In the genomic region with DNA sequence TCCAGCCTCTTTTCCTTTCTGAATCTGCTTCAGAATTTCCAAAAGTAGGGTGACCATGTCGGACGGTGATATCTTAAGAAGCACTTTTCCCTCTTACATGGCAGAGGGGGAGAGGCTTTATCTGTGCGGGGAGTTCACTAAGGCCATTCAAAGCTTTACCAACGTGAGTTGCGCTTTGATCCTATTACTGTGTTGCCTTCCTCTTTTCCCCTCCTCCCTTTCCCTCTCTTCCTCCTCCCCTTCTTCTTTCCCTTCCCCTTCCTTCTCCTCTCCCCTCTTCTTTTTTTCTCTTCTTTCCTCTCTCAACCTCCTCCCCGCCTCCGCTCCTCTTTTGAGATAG, we compare ENCODE assay signal across 8 mouse cellular contexts. TPM values are rescaled to one million over a fixed set of nuclear protein-coding genes. Genes with fewer than 3 reads are reported as not detected.
DNase-seq lines count a peak whose midpoint lies in the region; ATAC-seq and TF ChIP-seq lines count a peak whose summit lies in the region.

No protein-coding gene starts in this region.

- peaks cover 17% of the 10 kb centered on the region for H3K4me1 ChIP-seq in heart, embryonic 12.5 days (replicated peaks)
- peaks cover 10% of the 10 kb centered on the region for H3K4me1 ChIP-seq in ES-Bruce4 (ENCODE audit: control insufficient read depth, insufficient read depth, low read length)
- H3K4me1 ChIP-seq in forebrain, postnatal 0 days (ENCODE audit: insufficient read depth), result peaks cover 6% of the 10 kb centered on the region

- H3K4me3 ChIP-seq in heart, embryonic 12.5 days, result peak overlapping the region; percentile 49
- H3K4me3 ChIP-seq in ES-Bruce4 (ENCODE audit: low read depth, low read length) (peak overlapping the region; percentile 57), macrophage (ENCODE audit: inconsistent target) (peak overlapping the region; percentile 43)
- H3K4me3 ChIP-seq in forebrain, postnatal 0 days (ENCODE audit: low read depth, low read length), result peak overlapping the region; percentile 41

- 0 out of 2 replicates have a peak overlapping the region, but pooled peaks have one; percentile 6 for H3K27ac ChIP-seq in heart, embryonic 12.5 days (ENCODE audit: poor library complexity, severe bottlenecking)
- no peak overlapping the region for H3K27ac ChIP-seq in ES-Bruce4 (ENCODE audit: insufficient read depth, low read length)
- peak overlapping the region; percentile 66; the same call in 1 of the 2 replicates for H3K27ac ChIP-seq in forebrain, postnatal 0 days (ENCODE audit: low read depth, low read length)
- peak overlapping the region; percentile 25; the same call in 1 of the 2 replicates for H3K27ac ChIP-seq in macrophage

- no peak for TF ChIP-seq POLR2A in ES-Bruce4 (IDR thresholded peaks at IDR 0.05; ENCODE audit: insufficient read depth, low read length)

- no peaks in the 10 kb centered on the region for H3K27me3 ChIP-seq in heart, embryonic 12.5 days (replicated peaks)
- no peaks in the 10 kb centered on the region for H3K27me3 ChIP-seq in ES-Bruce4 (ENCODE audit: control insufficient read depth, insufficient read depth, low read length, poor library complexity, severe bottlenecking)
- no peaks in the 10 kb centered on the region for H3K27me3 ChIP-seq in forebrain, postnatal 0 days (ENCODE audit: insufficient read depth, low read length)

- no peak for TF ChIP-seq EP300 in ES-Bruce4 (IDR thresholded peaks at IDR 0.05; ENCODE audit: insufficient read depth, low read depth, low read length)

- no peaks in the 10 kb centered on the region for H3K9me3 ChIP-seq in heart, embryonic 12.5 days (replicated peaks)
- H3K9me3 ChIP-seq in ES-Bruce4 (replicated peaks; ENCODE audit: control insufficient read depth, insufficient read depth, low read length, poor library complexity, severe bottlenecking), result no peaks in the 10 kb centered on the region
- H3K9me3 ChIP-seq in forebrain, postnatal 0 days (ENCODE audit: low read length), result no peaks in the 10 kb centered on the region

- H3K9ac ChIP-seq in heart, embryonic 12.5 days, result peak overlapping the region; percentile 53; the same call in 1 of the 2 replicates
- H3K9ac ChIP-seq in ES-Bruce4 (ENCODE audit: low read depth, poor library complexity, severe bottlenecking), result 0 out of 2 replicates have a peak overlapping the region, but pooled peaks have one; percentile 72
- H3K9ac ChIP-seq in forebrain, postnatal 0 days, result peak overlapping the region; percentile 63

- H3K4me2 ChIP-seq in heart, embryonic 12.5 days, result peak overlapping the region; percentile 75
- H3K4me2 ChIP-seq in forebrain, postnatal 0 days (ENCODE audit: low read depth), result peak overlapping the region; percentile 71

- 25% methylated on average over 7 of the region's 7 CpGs for WGBS in heart, embryonic 12.5 days
- WGBS in forebrain, postnatal 0 days, result 24% methylated on average over 7 of the region's 7 CpGs
- 10% methylated on average over 5 of the region's 7 CpGs for WGBS in macrophage (ENCODE audit: missing documents)

- no peak for TF ChIP-seq CTCF in ES-Bruce4 (IDR thresholded peaks at IDR 0.05; ENCODE audit: low read depth, low read length)
- TF ChIP-seq CTCF in forebrain, postnatal 0 days (IDR thresholded peaks at IDR 0.05; ENCODE audit: low read depth), result no peak

- ATAC-seq in heart, embryonic 12.5 days (ENCODE audit: insufficient number of reproducible peaks, low FRiP score), result no peak
- ATAC-seq in forebrain, postnatal 0 days, result peak; percentile 32
- no peak for ATAC-seq in CD4-positive, CD25-positive, alpha-beta regulatory T cell, adult 4 months

- no peaks in the 10 kb centered on the region for H3K36me3 ChIP-seq in heart, embryonic 12.5 days
- no peaks in the 10 kb centered on the region for H3K36me3 ChIP-seq in ES-Bruce4 (ENCODE audit: control insufficient read depth, insufficient read depth, low read length, poor library complexity, severe bottlenecking)
- H3K36me3 ChIP-seq in forebrain, postnatal 0 days (ENCODE audit: insufficient read depth), result no peaks in the 10 kb centered on the region
- no peaks in the 10 kb centered on the region for H3K36me3 ChIP-seq in macrophage (ENCODE audit: inconsistent target)

- no peak for DNase-seq in heart, postnatal 4 days
- DNase-seq in forebrain, postnatal 0 days, result no peak
- DNase-seq in adrenal gland, adult 8-10 months, result no peak
- no peak for DNase-seq in left cerebral cortex, adult 8-10 months (ENCODE audit: low spot score in 2 of 2)

- no peaks in the 10 kb centered on the region for H3K79me2 ChIP-seq in macrophage (ENCODE audit: inconsistent target)

RNA-seq across cellular contexts. Expression of gene Ttc25, which starts 0.3 kb away (rescaled TPM):
- polyA plus RNA-seq in heart, embryonic 12.5 days (2016; fragmentation: Nextera tagmentation; extraction: Ambion mirVana), result 0.30 and 0.77 TPM in 2 replicates
- total RNA-seq in heart, postnatal 4 days (2021), result under 1 TPM; 0.21 to 0.70 TPM
- polyA plus RNA-seq in ES-Bruce4 (2011; ENCODE audit: insufficient read depth, insufficient read length, low read depth, missing spikeins) (2.5 and 3.4 TPM in 2 replicates), macrophage (2018) (0.11 to 0.12 TPM in 2 of 3 replicates, not detected in the other)
- total RNA-seq in forebrain, postnatal 0 days (2014; rRNA removed), result 1.2 and 2.2 TPM in 2 replicates
- polyA plus RNA-seq in forebrain, postnatal 0 days (2015; fragmentation: Nextera tagmentation; extraction: Ambion mirVana), result 1.1 and 1.8 TPM in 2 replicates
- 1 to 10 TPM in 4 of 26 experiments, under 1 TPM in 17, not detected in 5; 0.16 to 1.4 (median 0.55) TPM for total RNA-seq in macrophage (2018; cell fraction: chromatin; rRNA removed)
- total RNA-seq in macrophage (2018; cell fraction: cytosol; rRNA removed), result under 1 TPM in 25 of 26 experiments, not detected in 1; 0.03 to 0.20 (median 0.10) TPM
- 1 to 10 TPM in 6 of 26 experiments, under 1 TPM in 18, not detected in 2; 0.28 to 1.4 (median 0.68) TPM for total RNA-seq in macrophage (2018; cell fraction: nucleus; rRNA removed)
- under 1 TPM in 1 of 2 experiments, not detected in 1; 0.24 TPM for polyA plus RNA-seq in CD4-positive, CD25-positive, alpha-beta regulatory T cell, adult 4 months (2017; shearing (Covaris generic))
- total RNA-seq in adrenal gland, adult 8-10 months (2022), result 1 to 10 TPM; 4.4 to 6.4 (median 5.4) TPM
- 1 to 10 TPM in 3 of 4 experiments, under 1 TPM in 1; 0.98 to 2.2 (median 1.8) TPM for total RNA-seq in left cerebral cortex, adult 8-10 months (2022)

RNA-seq across cellular contexts. Expression of gene Acly, which starts 17.9 kb away (rescaled TPM):
- polyA plus RNA-seq in heart, embryonic 12.5 days (2016; fragmentation: Nextera tagmentation; extraction: Ambion mirVana), result 93.7 and 99.0 TPM in 2 replicates
- 10 to 100 TPM; 60.7 to 63.4 TPM for total RNA-seq in heart, postnatal 4 days (2021)
- polyA plus RNA-seq in ES-Bruce4 (2011; ENCODE audit: insufficient read depth, insufficient read length, low read depth, missing spikeins) (225 and 232 TPM in 2 replicates), macrophage (2018) (70.4 to 111 TPM (median 89.5 TPM) in 3 replicates)
- 199 and 203 TPM in 2 replicates for total RNA-seq in forebrain, postnatal 0 days (2014; rRNA removed)
- polyA plus RNA-seq in forebrain, postnatal 0 days (2015; fragmentation: Nextera tagmentation; extraction: Ambion mirVana), result 89.9 and 109 TPM in 2 replicates
- total RNA-seq in macrophage (2018; cell fraction: chromatin; rRNA removed), result 100 to 1,000 TPM in 17 of 26 experiments, 10 to 100 TPM in 9; 46.4 to 178 (median 118) TPM
- 100 to 1,000 TPM in 7 of 26 experiments, 10 to 100 TPM in 19; 65.0 to 112 (median 90.5) TPM for total RNA-seq in macrophage (2018; cell fraction: cytosol; rRNA removed)
- total RNA-seq in macrophage (2018; cell fraction: nucleus; rRNA removed), result 100 to 1,000 TPM in 3 of 26 experiments, 10 to 100 TPM in 23; 46.9 to 156 (median 84.4) TPM
- polyA plus RNA-seq in CD4-positive, CD25-positive, alpha-beta regulatory T cell, adult 4 months (2017; shearing (Covaris generic)), result 100 to 1,000 TPM; 102 to 153 TPM
- 1,000 to 10,000 TPM; 1,202 to 1,723 (median 1,362) TPM for total RNA-seq in adrenal gland, adult 8-10 months (2022)
- total RNA-seq in left cerebral cortex, adult 8-10 months (2022), result 100 to 1,000 TPM; 150 to 164 (median 156) TPM

RNA-seq across cellular contexts. Expression of gene Cnp, which starts 29.0 kb away (rescaled TPM):
- polyA plus RNA-seq in heart, embryonic 12.5 days (2016; fragmentation: Nextera tagmentation; extraction: Ambion mirVana), result 21.6 and 22.1 TPM in 2 replicates
- total RNA-seq in heart, postnatal 4 days (2021), result 1 to 10 TPM; 6.3 to 7.3 TPM
- polyA plus RNA-seq in ES-Bruce4 (2011; ENCODE audit: insufficient read depth, insufficient read length, low read depth, missing spikeins) (6.9 and 7.5 TPM in 2 replicates), macrophage (2018) (26.5 to 58.0 TPM (median 47.3 TPM) in 3 replicates)
- 37.3 and 41.5 TPM in 2 replicates for total RNA-seq in forebrain, postnatal 0 days (2014; rRNA removed)
- polyA plus RNA-seq in forebrain, postnatal 0 days (2015; fragmentation: Nextera tagmentation; extraction: Ambion mirVana), result 44.8 and 56.2 TPM in 2 replicates
- total RNA-seq in macrophage (2018; cell fraction: chromatin; rRNA removed), result 10 to 100 TPM in 5 of 26 experiments, 1 to 10 TPM in 19, under 1 TPM in 2; 0.87 to 13.2 (median 4.0) TPM
- total RNA-seq in macrophage (2018; cell fraction: cytosol; rRNA removed), result 100 to 1,000 TPM in 1 of 26 experiments, 10 to 100 TPM in 25; 28.5 to 108 (median 51.6) TPM
- 10 to 100 TPM in 22 of 26 experiments, 1 to 10 TPM in 4; 6.2 to 65.2 (median 21.2) TPM for total RNA-seq in macrophage (2018; cell fraction: nucleus; rRNA removed)
- polyA plus RNA-seq in CD4-positive, CD25-positive, alpha-beta regulatory T cell, adult 4 months (2017; shearing (Covaris generic)), result 100 to 1,000 TPM; 185 to 348 TPM
- total RNA-seq in adrenal gland, adult 8-10 months (2022), result 10 to 100 TPM; 47.5 to 85.0 (median 71.9) TPM
- 100 to 1,000 TPM; 220 to 251 (median 229) TPM for total RNA-seq in left cerebral cortex, adult 8-10 months (2022)
